Mouse (Mus musculus) CH12.LX (cell line): ENCODE data around the gene Hoxc13. TPM values are rescaled to one million over a fixed set of nuclear protein-coding genes. Genes with fewer than 3 reads are reported as not detected.

Source experiments
- DNase-seq: peaks from one replicate; pipeline ENCODE4 v3.0.0-alpha.2; 2013; ENCODE audit errors: extremely low read depth
- H3K27ac ChIP-seq: 2 replicates; pipeline ENCODE4 v1.5.1; 2012; ENCODE audit warnings: low read depth, mild to moderate bottlenecking, control low read depth, moderate library complexity; ENCODE audit not compliant: insufficient read depth
- H3K27me3 ChIP-seq: replicated peaks from 2 replicates; pipeline ENCODE3; 2012; ENCODE audit warnings: inconsistent platforms
- H3K36me3 ChIP-seq, 2 experiments: replicated peaks in 1 of 2; 2 replicates each; pipeline versions ENCODE3 to v1.6.1; 2012; ENCODE audit warnings: inconsistent platforms in 1 of 2, low read length in 1 of 2, mild to moderate bottlenecking in 1 of 2, mixed read lengths in 1 of 2, moderate library complexity in 1 of 2; ENCODE audit not compliant: control insufficient read depth in 1 of 2, insufficient read depth in 1 of 2
- H3K4me1 ChIP-seq, 2 experiments: 2 replicates each; pipeline ENCODE4 v1.6.1; 2012; ENCODE audit warnings: inconsistent platforms in 1 of 2, moderate library complexity in 1 of 2; ENCODE audit not compliant: insufficient read depth in 2 of 2, control insufficient read depth in 1 of 2
- H3K4me2 ChIP-seq: 2 replicates; pipeline ENCODE4 v1.6.1; 2012; ENCODE audit warnings: low read depth, mild to moderate bottlenecking, control low read depth; ENCODE audit not compliant: poor library complexity, insufficient read depth, severe bottlenecking
- H3K4me3 ChIP-seq, 3 experiments: fragments of 150-350 bp in 1 of 3; sonication (generic) in 1 of 3; replicated peaks in 1 of 3; 2 replicates each; pipeline versions ENCODE3 to v1.5.1; 2011 to 2012; ENCODE audit warnings: low read depth in 2 of 3, low read length in 2 of 3, mild to moderate bottlenecking in 2 of 3, moderate library complexity in 2 of 3, control low read depth in 1 of 3, improper control_type of control experiment in 1 of 3, inconsistent platforms in 1 of 3, mixed read lengths in 1 of 3; ENCODE audit not compliant: poor library complexity in 1 of 3
- H3K79me2 ChIP-seq: replicated peaks from 2 replicates; pipeline ENCODE4 v1.6.1; 2012; ENCODE audit warnings: mild to moderate bottlenecking, moderate library complexity; ENCODE audit not compliant: control insufficient read depth, poor library complexity, insufficient read depth, severe bottlenecking; ENCODE audit errors: extremely low read depth
- H3K9ac ChIP-seq: 2 replicates; pipeline ENCODE4 v1.6.1; 2012; ENCODE audit warnings: low read depth, mild to moderate bottlenecking, control low read depth, moderate library complexity; ENCODE audit not compliant: insufficient read depth
- H3K9me3 ChIP-seq: replicated peaks from 2 replicates; pipeline ENCODE3; 2012; ENCODE audit warnings: low read length, inconsistent platforms, mixed read lengths
- CHD1 ChIP-seq: IDR thresholded peaks from 2 replicates; pipeline ENCODE4 v1.6.1; 2012; ENCODE audit warnings: low read depth, low read length, improper control_type of control experiment, inconsistent platforms
- CHD2 ChIP-seq: IDR thresholded peaks from 2 replicates; pipeline ENCODE4 v1.6.1; 2011; ENCODE audit warnings: low read length, improper control_type of control experiment
- E2F4 ChIP-seq: IDR thresholded peaks from 2 replicates; pipeline ENCODE4 v1.6.1; 2011; ENCODE audit warnings: low read depth, low read length, improper control_type of control experiment; ENCODE audit not compliant: insufficient replicate concordance
- ELF1 ChIP-seq: IDR thresholded peaks from 2 replicates; pipeline ENCODE4 v1.6.1; 2014; ENCODE audit warnings: low read depth, mild to moderate bottlenecking, inconsistent platforms, low read length, improper control_type of control experiment
- EP300 ChIP-seq: IDR thresholded peaks from 2 replicates; pipeline ENCODE4 v1.6.1; 2011; ENCODE audit warnings: low read length, improper control_type of control experiment
- ETS1 ChIP-seq: conservative IDR thresholded peaks from 2 replicates; pipeline ENCODE4 v1.6.1; 2012; ENCODE audit warnings: low read depth, mild to moderate bottlenecking, inconsistent platforms, low read length, improper control_type of control experiment, moderate library complexity
- HCFC1 ChIP-seq: IDR thresholded peaks from 2 replicates; pipeline ENCODE4 v1.6.1; 2012; ENCODE audit warnings: low read depth, mild to moderate bottlenecking, inconsistent platforms, low read length, improper control_type of control experiment
- IRF4 ChIP-seq: IDR thresholded peaks from 2 replicates; pipeline ENCODE4 v1.6.1; 2014; ENCODE audit warnings: low read depth, mild to moderate bottlenecking, inconsistent platforms, low read length, improper control_type of control experiment
- KAT2A ChIP-seq: IDR thresholded peaks from 2 replicates; pipeline ENCODE4 v1.6.1; 2012; ENCODE audit warnings: low read length, improper control_type of control experiment, inconsistent platforms; ENCODE audit not compliant: insufficient replicate concordance
- MAX ChIP-seq: IDR thresholded peaks from 2 replicates; pipeline ENCODE4 v1.6.1; 2011; ENCODE audit warnings: low read length, improper control_type of control experiment
- MAZ ChIP-seq: IDR thresholded peaks from 2 replicates; pipeline ENCODE4 v1.6.1; 2012; ENCODE audit warnings: low read depth, mild to moderate bottlenecking, inconsistent platforms, low read length, improper control_type of control experiment, moderate library complexity
- MEF2A ChIP-seq: IDR thresholded peaks from 2 replicates; pipeline ENCODE4 v1.6.1; 2014; ENCODE audit warnings: low read depth, mild to moderate bottlenecking, inconsistent platforms, low read length, improper control_type of control experiment, borderline replicate concordance
- NELFE ChIP-seq: IDR thresholded peaks from 2 replicates; pipeline ENCODE4 v1.6.1; 2011; ENCODE audit warnings: low read depth, low read length, improper control_type of control experiment
- NRF1 ChIP-seq: IDR thresholded peaks from 2 replicates; pipeline ENCODE4 v1.6.1; 2014; ENCODE audit warnings: low read depth, mild to moderate bottlenecking, inconsistent platforms, low read length, improper control_type of control experiment, moderate library complexity
- PAX5 ChIP-seq: IDR thresholded peaks from 2 replicates; pipeline ENCODE4 v1.6.1; 2012; ENCODE audit warnings: low read length, inconsistent platforms, mixed read lengths
- POLR2A ChIP-seq: IDR thresholded peaks from 2 replicates; pipeline ENCODE4 v1.6.1; 2011; ENCODE audit warnings: low read depth, mild to moderate bottlenecking, improper control_type of control experiment, low read length
- RAD21 ChIP-seq: IDR thresholded peaks from 2 replicates; pipeline ENCODE4 v1.6.1; 2011; ENCODE audit warnings: low read depth, mild to moderate bottlenecking, low read length, improper control_type of control experiment, moderate library complexity
- SIN3A ChIP-seq: IDR thresholded peaks from 2 replicates; pipeline ENCODE4 v1.6.1; 2012; ENCODE audit warnings: low read length, improper control_type of control experiment, inconsistent platforms
- TBP ChIP-seq: conservative IDR thresholded peaks from 2 replicates; pipeline ENCODE4 v1.6.1; 2011; ENCODE audit warnings: low read depth, low read length, improper control_type of control experiment
- TCF12 ChIP-seq: IDR thresholded peaks from 2 replicates; pipeline ENCODE4 v1.6.1; 2014; ENCODE audit warnings: low read depth, mild to moderate bottlenecking, inconsistent platforms, low read length, improper control_type of control experiment
- USF1 ChIP-seq: IDR thresholded peaks from 2 replicates; pipeline ENCODE4 v1.6.1; 2014; ENCODE audit warnings: low read depth, mild to moderate bottlenecking, inconsistent platforms, low read length, improper control_type of control experiment
- USF2 ChIP-seq: conservative IDR thresholded peaks from 2 replicates; pipeline ENCODE4 v1.6.1; 2011; ENCODE audit warnings: low read depth, low read length, improper control_type of control experiment
- ZKSCAN1 ChIP-seq: IDR thresholded peaks from 2 replicates; pipeline ENCODE4 v1.6.1; 2012; ENCODE audit warnings: low read depth, inconsistent platforms, low read length, improper control_type of control experiment, borderline replicate concordance
- ZMIZ1 ChIP-seq: IDR thresholded peaks from 2 replicates; pipeline ENCODE4 v1.6.1; 2012; ENCODE audit warnings: low read depth, mild to moderate bottlenecking, inconsistent platforms, low read length, improper control_type of control experiment
- ZNF384 ChIP-seq: IDR thresholded peaks from 2 replicates; pipeline ENCODE4 v1.6.1; 2012; ENCODE audit warnings: low read depth, low read length, improper control_type of control experiment, inconsistent platforms
- dilution Hi-C: fragments of 300-500 bp; cut with MboI; formaldehyde crosslinking; loops from 2 replicates; pipeline ENCODE4 v1.14.3; 2020; ENCODE audit warnings: low sequenced_read_pairs; ENCODE audit not compliant: extremely low pct_unique_long_range_greater_than_20kb, extremely low pct_ligation_motif_present
- in situ Hi-C: fragments of 300-500 bp; cut with MboI; formaldehyde crosslinking; loops from 3 replicates; pipeline ENCODE4 v1.14.3; 2019; ENCODE audit warnings: low sequenced_read_pairs, low pct_ligation_motif_present, low pct_unique_long_range_greater_than_20kb, mixed read lengths
- polyA plus RNA-seq: library from polyadenylated mRNA; unstranded; fragments of >175 nt; gene quantifications from 2 replicates; pipeline ENCODE4 v1.2.1, GENCODE M21; 2012; ENCODE audit warnings: low read depth; ENCODE audit not compliant: insufficient read length
- total RNA-seq, 2 experiments: library from RNA; depleted of rRNA; stranded (reverse); fragments of 300-350 nt in 1 of 2; fragments of >200 nt in 1 of 2; gene quantifications; 2 replicates each; pipeline ENCODE4 v1.2.3; 2012 to 2014

Gene Hoxc13
- total and polyA plus RNA-seq, 3 experiments: not detected

- dilution Hi-C loops (no loop called here), in situ Hi-C loops (no loop called here)
- no peak for DNase-seq
- no peak overlapping the region for H3K27ac ChIP-seq
- no peak for TF ChIP-seq ELF1
- no peak for TF ChIP-seq ETS1
- no peak for TF ChIP-seq KAT2A
- no peak for TF ChIP-seq SIN3A
- no peak for TF ChIP-seq TCF12
- no peak for TF ChIP-seq MEF2A
- TF ChIP-seq CHD2: no peak
- no peak for TF ChIP-seq NELFE
- TF ChIP-seq HCFC1: no peak
- TF ChIP-seq ZMIZ1: no peak
- TF ChIP-seq TBP: no peak
- TF ChIP-seq MAX: no peak
- no peak for TF ChIP-seq ZNF384
- no peak for TF ChIP-seq RAD21
- no peak for TF ChIP-seq MAZ
- TF ChIP-seq E2F4: no peak
- TF ChIP-seq CHD1: no peak
- TF ChIP-seq NRF1: no peak
- TF ChIP-seq ZKSCAN1: no peak
- TF ChIP-seq USF2: no peak
- no peaks in the 10 kb centered on the region for H3K79me2 ChIP-seq
- H3K4me3 ChIP-seq: peak overlapping the region; percentile 12 to 30 (median 25)
- peak overlapping the region; percentile 95 for H3K4me2 ChIP-seq
- no peaks in the 10 kb centered on the region for H3K36me3 ChIP-seq
- peaks cover 0 to 23% of the 10 kb centered on the region in 2 experiments; a peak in 3 of 4 replicates for H3K4me1 ChIP-seq
- peaks cover 6% of the 10 kb centered on the region for H3K9me3 ChIP-seq
- no peak overlapping the region for H3K9ac ChIP-seq
- H3K27me3 ChIP-seq: peaks cover 95% of the 10 kb centered on the region
These were observed 38.8 kb downstream of the Hoxc13 start for GRCm38 (mm10) chr15:102959663-102960191.

- H3K27ac ChIP-seq: no peak overlapping the region
- no peaks in the 10 kb centered on the region for H3K36me3 ChIP-seq
- in situ Hi-C loops: no loop called here
- H3K9ac ChIP-seq: no peak overlapping the region
- no peaks in the 10 kb centered on the region for H3K9me3 ChIP-seq
- DNase-seq: no peak
- no peak overlapping the region for H3K4me3 ChIP-seq
- TF ChIP-seq POLR2A: no peak
- TF ChIP-seq USF1: no peak
- TF ChIP-seq MEF2A: no peak
- no peak for TF ChIP-seq IRF4
- no peak for TF ChIP-seq ELF1
- no peak for TF ChIP-seq E2F4
- TF ChIP-seq CHD1: no peak
- no peak for TF ChIP-seq PAX5
- no peak for TF ChIP-seq NRF1
- no peak for TF ChIP-seq ZMIZ1
- no peak for TF ChIP-seq KAT2A
- no peak for TF ChIP-seq EP300
- TF ChIP-seq MAX: no peak
- TF ChIP-seq, all 38 proteins: peak for 0
- dilution Hi-C loops: no loop called here
- Histone ChIP-seq H3K79me2 (no peaks in the 10 kb centered on the region), H3K27me3 (peaks cover 95% of the 10 kb centered on the region), H3K4me1 (peaks cover under 1 to 29% of the 10 kb centered on the region in 2 experiments; a peak in 3 of 4 replicates), H3K4me2 (no peak overlapping the region)
These were observed 40.8 kb downstream of the Hoxc13 start for GRCm38 (mm10) chr15:102961728-102962127.
